Mouse (Mus musculus): ENCODE data around the gene Zcchc3. TPM values are rescaled to one million over a fixed set of nuclear protein-coding genes. Genes with fewer than 3 reads are reported as not detected.
"Not testable (repeated sequence)": the region's sequence is repeated elsewhere in the genome, so short reads cannot be mapped to it uniquely, and the experiment has no call there.

Zcchc3 gene
- total RNA-seq (2021), result 1 to 10 TPM; 5.0 to 5.8 TPM
- long read RNA-seq, experiment 1, transcript Zcchc3-201 (1 exons, 3,073 nt), result major isoform, 6 of 6 reads
- long read RNA-seq, experiment 1, partial matches to known transcripts, result 0 of 6 reads
- long read RNA-seq, experiment 1, other reads (novel, unspliced or antisense), result 0 of 6 reads
- long read RNA-seq, experiment 2, partial matches to known transcripts, result 0 of 4 reads
- long read RNA-seq, experiment 2, other reads (novel, unspliced or antisense), result 0 of 4 reads

DNA sequence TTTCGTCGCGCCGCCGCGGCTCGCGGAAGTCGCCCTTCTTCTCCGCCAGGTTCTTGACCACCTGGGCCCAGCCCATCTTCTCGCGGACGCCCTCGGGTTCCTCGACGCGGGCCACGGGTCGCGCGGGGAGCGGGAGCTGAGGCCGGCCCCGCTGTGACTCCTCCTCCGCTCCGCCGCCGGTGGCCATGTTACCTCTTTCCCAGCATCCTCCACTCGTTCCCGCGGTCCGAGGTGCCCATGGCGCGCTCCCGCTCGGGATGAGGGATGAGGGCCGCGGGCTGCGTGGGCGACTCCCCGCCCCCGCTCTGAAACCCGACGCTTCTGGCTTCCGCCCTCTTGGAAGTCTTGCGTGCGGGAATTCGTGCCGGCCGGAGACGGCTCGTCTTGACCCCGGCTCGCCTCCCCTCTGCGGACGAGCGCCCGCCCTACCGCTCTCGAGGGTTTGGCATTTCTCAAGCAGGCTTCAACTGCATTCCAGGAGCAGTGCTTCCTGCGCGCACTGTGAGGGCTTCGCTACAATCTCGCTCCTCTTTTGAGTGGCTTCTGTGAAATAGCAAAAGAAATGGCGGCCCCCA lies at the start of gene Zcchc3:
Gene Zcchc3 (minus strand): TSS at position 437 of the 575 bp plus-strand sequence.
- peak; percentile 90 for DNase-seq

DNA sequence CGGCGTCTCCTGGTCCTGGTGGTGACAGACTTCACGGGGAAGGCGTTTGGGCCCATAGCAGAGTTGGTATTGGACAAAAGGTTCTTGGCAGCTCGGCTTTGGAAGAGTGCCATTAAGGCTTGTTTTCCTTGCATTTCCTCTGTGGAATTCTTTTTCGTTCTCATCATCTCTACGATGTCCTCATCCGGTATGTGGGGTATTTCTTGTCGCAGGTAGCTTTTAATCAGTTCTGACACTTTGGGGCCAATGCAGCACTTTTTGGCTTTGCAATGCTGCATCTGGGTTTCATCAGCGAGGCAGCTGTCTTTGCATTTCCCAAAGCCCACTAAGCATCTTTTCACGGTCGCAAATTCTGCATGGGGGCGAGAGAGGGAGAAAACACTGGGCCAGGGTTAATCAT lies 44.4 kb upstream of the Zcchc3 start:
- no peak for DNase-seq

- DNase-seq, result peak; percentile 42 to 60
Measured at GRCm38 (mm10) chr2:152452101-152452781, 37.4 kb upstream of the Zcchc3 start.

- DNase-seq, result peak; percentile 14 to 74
Measured at GRCm38 (mm10) chr2:152450241-152450640, 35.4 kb upstream of the Zcchc3 start.

GRCm38 (mm10) chr2:152447461-152447860 lies 32.6 kb upstream of the Zcchc3 start:
- DNase-seq, result no peak

- no peak for DNase-seq
Measured at GRCm38 (mm10) chr2:152446642-152447041, 31.8 kb upstream of the Zcchc3 start.

DNA sequence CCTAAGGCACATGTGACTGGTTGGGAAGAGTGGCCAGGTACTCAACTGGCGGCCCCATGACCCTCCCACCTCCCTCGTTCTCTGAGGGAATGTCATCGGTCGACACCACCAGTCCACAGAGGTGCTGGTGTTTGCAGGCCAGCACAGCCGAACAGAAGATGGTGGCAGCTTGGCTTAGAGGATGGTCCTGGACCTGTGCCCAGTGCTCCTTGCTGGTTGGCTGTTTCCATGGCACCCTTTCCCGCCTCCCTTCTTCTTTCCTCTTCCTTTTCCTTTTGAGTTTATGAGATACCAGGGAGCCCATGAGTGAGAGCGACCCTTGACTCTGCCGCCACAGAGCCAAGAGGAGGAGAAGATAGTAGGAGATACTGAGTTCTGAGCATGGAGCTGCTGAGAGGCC lies 28.5 kb upstream of the Zcchc3 start:
- DNase-seq, result no peak

DNA sequence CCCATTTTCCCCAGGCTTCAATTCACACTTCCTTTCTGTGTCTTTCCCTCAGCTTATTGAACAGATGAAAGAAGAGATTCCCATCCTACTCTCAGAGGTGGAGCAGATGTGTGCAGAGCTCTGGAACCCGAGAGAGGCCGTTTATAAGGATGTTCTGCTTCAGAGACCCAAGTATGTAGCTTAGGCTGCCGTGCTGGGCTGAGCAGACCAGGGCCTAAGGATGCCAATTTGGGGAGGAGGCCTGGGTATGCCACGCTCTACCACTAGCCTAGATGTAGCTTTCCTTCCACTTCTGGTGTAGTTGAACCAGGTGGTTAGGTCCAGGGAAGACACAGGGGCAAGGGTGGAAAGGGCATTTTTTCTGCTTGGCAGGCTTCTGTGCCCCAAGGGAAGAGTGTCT lies 27.5 kb upstream of the Zcchc3 start:
- no peak for DNase-seq

DNA sequence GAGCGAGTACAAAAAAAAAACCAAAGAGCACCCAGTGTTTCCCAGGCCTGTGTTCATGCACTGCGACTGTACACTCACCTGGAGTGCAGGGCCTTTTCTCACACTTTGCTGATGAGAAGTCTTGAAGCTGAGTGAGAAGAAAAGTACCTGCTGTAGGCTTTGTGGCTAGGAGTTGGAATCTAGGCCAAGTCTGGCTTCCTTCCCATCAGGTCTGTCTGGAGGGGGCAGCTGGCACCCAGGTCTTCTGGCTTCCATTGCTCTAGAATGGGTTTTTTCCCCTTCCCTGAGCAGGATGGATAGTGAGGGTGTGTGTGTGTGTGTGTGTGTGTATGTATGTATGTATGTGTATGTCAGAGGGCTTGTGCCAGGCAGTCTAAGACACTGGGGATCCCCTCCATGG lies 25.0 kb upstream of the Zcchc3 start:
- DNase-seq, result no peak

DNA sequence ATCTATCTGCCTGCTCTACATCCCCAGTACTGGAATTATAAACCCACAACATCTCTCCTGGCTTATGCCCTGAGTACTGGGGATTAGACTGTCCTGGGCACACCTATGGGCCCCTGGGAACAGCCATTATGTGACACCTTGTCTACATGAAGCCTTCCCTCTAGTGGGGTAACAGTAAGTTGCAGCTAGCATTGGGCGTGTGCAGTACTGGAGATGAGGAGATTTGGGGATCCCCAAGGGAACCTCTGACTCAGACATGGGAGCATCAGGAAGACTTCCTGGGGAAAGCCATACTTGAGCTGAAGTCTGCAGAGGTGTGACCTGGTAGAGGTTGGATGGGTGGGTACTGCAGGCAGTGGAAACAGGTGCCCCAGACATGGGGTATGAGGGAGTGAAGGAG lies 24.1 kb upstream of the Zcchc3 start:
- DNase-seq, result no peak

- DNase-seq, result peak; percentile 79 to 91
Measured at GRCm38 (mm10) chr2:152436983-152437860, 22.4 kb upstream of the Zcchc3 start.

DNA sequence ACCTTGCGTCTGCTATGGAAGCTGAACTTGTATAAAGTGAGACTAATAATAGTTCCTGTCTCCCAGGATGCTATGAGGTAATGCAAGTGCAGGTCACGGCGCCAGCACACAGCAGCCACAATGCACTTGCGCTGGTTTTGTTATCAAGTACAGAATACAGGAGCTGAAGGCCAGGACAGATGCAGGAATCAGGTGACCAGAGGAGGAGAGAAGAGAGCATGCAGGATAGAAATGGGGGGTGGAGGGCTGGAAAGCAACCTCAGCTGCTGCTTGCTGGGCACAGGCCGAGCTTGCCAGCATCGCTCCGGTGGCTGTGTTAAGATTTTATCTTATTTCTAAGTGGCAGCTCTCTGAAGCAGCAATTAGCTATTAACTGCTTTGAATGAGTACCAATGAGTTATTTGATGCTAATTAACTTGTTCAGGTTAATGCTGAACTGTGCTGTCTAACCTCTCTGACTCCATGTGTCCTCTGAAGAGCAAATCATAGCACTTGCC lies 21.6 kb upstream of the Zcchc3 start:
- DNase-seq, result peak; percentile 38 to 64

GRCm38 (mm10) chr2:152428481-152428880 lies 13.7 kb upstream of the Zcchc3 start:
- DNase-seq, result not testable (repeated sequence)

- DNase-seq, result no peak
Measured at GRCm38 (mm10) chr2:152427493-152427892, 12.7 kb upstream of the Zcchc3 start.

DNA sequence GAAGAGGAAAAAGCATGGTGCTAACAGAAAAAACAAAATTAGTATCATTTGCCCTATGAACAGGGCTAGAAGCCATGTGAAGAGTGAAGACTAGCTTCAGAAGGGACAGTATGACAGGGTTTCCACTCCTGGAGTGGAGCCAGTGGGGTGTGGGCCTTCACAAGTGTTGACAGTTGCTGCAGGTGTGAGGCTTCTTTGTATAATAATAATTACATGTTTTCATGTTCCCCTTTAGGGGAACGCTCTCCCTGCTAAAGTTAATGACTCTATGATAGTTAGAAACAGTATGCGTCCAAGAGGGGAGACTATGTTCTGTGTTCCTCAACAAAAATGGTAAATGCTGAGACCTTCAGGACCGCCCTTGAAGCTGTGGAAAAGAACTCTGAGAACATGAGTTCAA lies 959 bp upstream of the Zcchc3 start:
- DNase-seq, result no peak

DNA sequence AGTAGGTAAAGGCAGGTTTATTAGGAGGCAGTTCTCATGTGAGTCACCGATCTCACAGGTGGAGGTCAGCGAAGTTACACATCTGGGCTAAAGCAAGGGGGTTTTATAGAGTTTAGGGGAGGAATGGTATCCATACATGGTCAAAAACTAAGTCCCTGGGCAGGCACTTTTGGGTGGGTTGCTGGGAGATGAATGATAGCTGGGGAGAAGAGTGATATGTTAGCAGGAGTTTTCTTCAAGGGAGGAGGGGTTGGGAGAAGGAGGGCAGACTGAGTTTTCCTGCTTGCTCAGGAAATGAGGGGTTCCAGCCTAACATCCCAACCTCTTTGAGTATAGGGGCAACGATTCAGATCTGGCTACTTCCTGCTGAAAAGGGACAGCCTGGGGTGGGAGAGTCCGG lies 460 bp upstream of the Zcchc3 start, which contains the start of gene 6820408C15Rik:
Gene 6820408C15Rik (plus strand): TSS at position 301 of the 400 bp plus-strand sequence.
- no peak for DNase-seq

DNA sequence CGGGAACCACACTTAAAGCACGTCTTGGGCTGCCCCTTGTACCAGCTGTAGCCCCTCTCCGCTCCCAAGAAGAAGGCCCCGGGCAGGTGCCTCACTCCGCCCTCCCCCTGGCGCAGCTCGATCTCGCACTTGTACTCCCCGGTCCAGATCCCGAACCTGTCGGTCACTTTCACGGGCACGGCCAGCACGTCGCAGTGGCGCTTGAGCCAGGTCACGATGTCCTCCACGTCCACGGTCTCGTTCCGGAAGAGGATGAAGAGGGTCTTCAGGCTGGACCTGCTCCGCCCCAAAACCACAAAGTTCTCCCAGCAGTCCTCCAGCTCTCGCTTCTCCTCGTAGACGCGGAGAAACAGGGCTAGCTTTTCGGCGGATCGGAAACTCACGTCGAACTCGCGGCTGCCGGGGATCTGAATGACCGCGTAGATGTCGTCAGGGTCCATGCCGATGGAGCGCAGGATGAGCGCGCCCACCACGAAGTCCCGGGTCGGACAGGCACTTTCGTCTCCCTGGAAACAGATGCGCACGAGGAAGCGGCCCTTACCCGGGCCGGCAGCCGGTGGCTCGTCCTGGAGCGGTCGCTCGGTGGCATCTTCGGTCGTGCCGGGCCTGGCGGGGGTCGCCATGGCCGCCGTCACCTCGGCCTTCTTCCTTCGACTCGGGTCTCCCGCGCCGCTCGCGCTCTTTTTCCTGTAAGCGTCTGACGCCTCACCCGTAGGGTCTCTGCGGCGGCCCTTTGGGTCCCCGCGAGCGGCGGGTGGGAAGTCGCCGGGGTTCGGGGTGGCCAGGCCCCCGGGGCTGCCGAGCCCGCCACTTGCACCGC lies 852 bp downstream of the Zcchc3 start:
- DNase-seq, result peak; percentile 29 to 53

DNA sequence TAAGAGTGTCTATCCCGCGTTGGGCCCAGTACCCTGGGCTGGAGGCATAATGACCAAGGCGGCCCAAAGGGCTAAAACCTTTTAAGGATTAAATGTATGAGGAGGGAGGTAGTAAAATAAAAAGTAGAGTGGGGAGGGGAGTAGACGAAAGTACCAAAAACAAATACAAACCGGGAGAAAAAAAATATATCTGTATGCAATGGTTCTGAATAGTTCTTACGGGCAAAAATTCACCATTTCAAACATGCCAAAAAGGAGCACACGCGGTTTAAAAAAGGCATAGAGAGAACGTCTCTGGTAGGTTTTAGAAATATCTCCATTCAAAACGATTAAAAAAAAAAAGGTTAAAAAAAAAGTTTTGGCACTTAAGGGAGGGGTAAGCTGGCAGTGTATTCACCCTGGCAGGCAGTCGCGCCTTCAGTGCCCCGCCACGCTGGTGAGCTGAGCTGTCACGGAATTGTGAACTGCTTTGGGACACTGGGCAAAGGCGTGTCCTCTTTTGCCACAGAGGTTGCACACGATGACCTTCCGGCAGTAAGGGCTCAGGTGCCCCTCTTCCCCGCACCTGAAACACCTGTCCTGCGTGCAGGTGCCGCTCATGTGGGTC lies 1.6 kb downstream of the Zcchc3 start:
- no peak for DNase-seq

- no peak for DNase-seq
Measured at GRCm38 (mm10) chr2:152412526-152413157, 2.2 kb downstream of the Zcchc3 start.

DNA sequence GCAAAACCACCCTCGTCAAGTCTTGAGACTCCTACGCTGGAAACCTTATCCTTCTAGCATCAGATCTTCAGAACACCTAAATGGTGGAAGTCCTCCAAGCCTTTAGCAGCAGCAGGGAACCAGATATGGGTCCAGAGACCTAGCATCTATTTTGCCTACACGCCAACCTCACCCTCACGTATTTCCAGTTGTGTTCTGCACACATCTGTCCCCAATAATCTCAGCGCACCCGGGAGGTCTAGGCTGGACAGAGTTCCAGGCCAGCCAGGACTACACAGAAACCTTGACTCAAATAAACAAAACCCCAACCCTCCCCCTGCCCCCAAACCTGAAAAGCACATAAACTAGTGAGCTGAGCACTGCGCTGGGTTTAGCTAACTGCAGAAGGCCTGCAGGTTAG lies 3.4 kb downstream of the Zcchc3 start:
- no peak for DNase-seq
